Mouse (Mus musculus) small intestine, adult 2 months (tissue): ENCODE data around the gene Il12b. TPM values are rescaled to one million over a fixed set of nuclear protein-coding genes. Genes with fewer than 3 reads are reported as not detected.

ENCODE experiments used
- H3K27ac ChIP-seq: fragments of 200-500 bp; 2 replicates; pipeline ENCODE4 v1.5.1; 2012; ENCODE audit warnings: low read depth, low read length, control low read depth, inconsistent platforms; ENCODE audit not compliant: insufficient read depth
- H3K27me3 ChIP-seq: fragments of 200-500 bp; 2 replicates; pipeline ENCODE4 v1.6.1; 2012; ENCODE audit warnings: mild to moderate bottlenecking, moderate library complexity, low read length, inconsistent platforms; ENCODE audit not compliant: control insufficient read depth, insufficient read depth
- H3K36me3 ChIP-seq: fragments of 200-500 bp; 2 replicates; pipeline ENCODE4 v1.6.1; 2012; ENCODE audit warnings: mild to moderate bottlenecking, low read length, control low read depth, inconsistent platforms; ENCODE audit not compliant: control insufficient read depth, insufficient read depth
- H3K4me1 ChIP-seq: fragments of 200-500 bp; 2 replicates; pipeline ENCODE4 v1.6.1; 2012; ENCODE audit warnings: low read length, inconsistent platforms, mixed read lengths; ENCODE audit not compliant: control insufficient read depth, insufficient read depth, insufficient read length
- H3K4me3 ChIP-seq: fragments of 200-500 bp; 2 replicates; pipeline ENCODE4 v1.5.1; 2012; ENCODE audit warnings: low read depth, mild to moderate bottlenecking, control low read depth, inconsistent platforms, low read length, moderate library complexity
- CTCF ChIP-seq: fragments of 200-500 bp; IDR thresholded peaks from 2 replicates; pipeline ENCODE4 v1.5.1; 2012; ENCODE audit warnings: low read depth, mild to moderate bottlenecking, control low read depth, inconsistent platforms, low read length, moderate library complexity, mixed read lengths; ENCODE audit not compliant: insufficient replicate concordance, insufficient read length; ENCODE audit errors: extremely low read depth
- POLR2A ChIP-seq: fragments of 200-500 bp; IDR thresholded peaks from 2 replicates; pipeline ENCODE4 v1.6.1; 2012; ENCODE audit warnings: low read depth, mild to moderate bottlenecking, control low read depth, inconsistent platforms, low read length, moderate library complexity
- WGBS: fragments of 180-500 bp; shearing (Covaris S2); methylation state at CpG from one replicate; pipeline ENCODE4 v1.1.7; 2018; 5-methylcytosine and 5-hydroxymethylcytosine counted together
- polyA plus RNA-seq: library from polyadenylated mRNA; depleted of rRNA; stranded (reverse); fragments of >200 nt; gene quantifications from 2 replicates; pipeline ENCODE4 v1.2.3, GENCODE M21; 2012; rRNA removed

Il12b gene
- not detected in 2 replicates for polyA plus RNA-seq

DNA sequence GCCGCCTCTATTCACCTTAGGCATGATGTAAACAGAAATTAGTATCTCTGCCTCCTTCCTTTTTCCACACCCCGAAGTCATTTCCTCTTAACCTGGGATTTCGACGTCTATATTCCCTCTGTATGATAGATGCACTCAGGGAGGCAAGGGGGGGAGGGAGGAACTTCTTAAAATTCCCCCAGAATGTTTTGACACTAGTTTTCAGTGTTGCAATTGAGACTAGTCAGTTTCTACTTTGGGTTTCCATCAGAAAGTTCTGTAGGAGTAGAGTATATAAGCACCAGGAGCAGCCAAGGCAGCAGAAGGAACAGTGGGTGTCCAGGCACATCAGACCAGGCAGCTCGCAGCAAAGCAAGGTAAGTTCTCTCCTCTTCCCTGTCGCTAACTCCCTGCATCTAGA, at the start of gene Il12b:
Gene Il12b (plus strand): TSS at position 301 of the 400 bp plus-strand sequence.
- Histone ChIP-seq H3K27me3 (no peaks in the 10 kb centered on the region), H3K36me3 (no peaks in the 10 kb centered on the region), H3K4me3 (peak within 1 kb of the TSS; percentile 38), H3K27ac (no peak within 1 kb of the TSS), H3K4me1 (no peaks in the 10 kb centered on the region; the same call in 1 of the 2 replicates)
- TF ChIP-seq POLR2A = no peak
- no peak for TF ChIP-seq CTCF
- 64% methylated on average over 6 of the region's 6 CpGs for WGBS

GRCm38 (mm10) chr11:44354860-44355470, 44.9 kb upstream of the Il12b start:
- TF ChIP-seq CTCF (no peak), POLR2A (no peak)
- Histone ChIP-seq H3K27ac (no peak overlapping the region), H3K4me3 (no peak overlapping the region), H3K4me1 (no peaks in the 10 kb centered on the region), H3K27me3 (no peaks in the 10 kb centered on the region), H3K36me3 (no peaks in the 10 kb centered on the region)
- WGBS = 76% methylated on average over 8 of the region's 8 CpGs

DNA sequence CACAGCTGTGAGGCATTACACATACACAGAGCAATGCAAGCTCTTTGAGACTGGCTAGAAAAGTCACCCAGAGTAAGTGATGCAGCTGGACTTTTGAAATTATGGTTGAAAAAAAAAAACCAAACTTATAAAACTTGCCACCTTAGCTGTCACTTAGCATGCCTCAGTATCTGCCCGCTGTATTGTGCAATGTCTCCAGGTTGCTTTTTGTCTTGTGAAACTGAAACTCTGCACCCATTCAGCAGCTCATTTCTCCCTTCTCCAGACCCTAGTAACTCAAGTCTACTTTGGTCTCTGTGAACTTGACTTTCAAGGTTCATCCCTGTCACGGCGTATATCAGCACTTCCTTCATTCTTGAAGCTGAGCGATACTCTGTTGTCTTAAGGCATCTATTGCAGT, 43.7 kb upstream of the Il12b start:
- 67% methylated on average over 4 of the region's 4 CpGs for WGBS
- Histone ChIP-seq H3K27me3 (no peaks in the 10 kb centered on the region), H3K4me1 (no peaks in the 10 kb centered on the region), H3K27ac (no peak overlapping the region), H3K4me3 (no peak overlapping the region), H3K36me3 (no peaks in the 10 kb centered on the region)
- no peak for TF ChIP-seq CTCF

- H3K36me3 ChIP-seq = no peaks in the 10 kb centered on the region
- no peak overlapping the region for H3K27ac ChIP-seq
- H3K27me3 ChIP-seq = no peaks in the 10 kb centered on the region
- TF ChIP-seq POLR2A (no peak), CTCF (no peak)
- no peak overlapping the region for H3K4me3 ChIP-seq
- no peaks in the 10 kb centered on the region for H3K4me1 ChIP-seq
Measured at GRCm38 (mm10) chr11:44364536-44364935, 35.3 kb upstream of the Il12b start.

- Histone ChIP-seq H3K27me3 (no peaks in the 10 kb centered on the region), H3K4me1 (no peaks in the 10 kb centered on the region), H3K36me3 (no peaks in the 10 kb centered on the region), H3K4me3 (no peak overlapping the region), H3K27ac (no peak overlapping the region)
- WGBS = 81% methylated on average over 1 of the region's 1 CpGs
- TF ChIP-seq CTCF (no peak), POLR2A (no peak)
Measured at GRCm38 (mm10) chr11:44367711-44368110, 32.2 kb upstream of the Il12b start.

GRCm38 (mm10) chr11:44372856-44373255, 27.0 kb upstream of the Il12b start:
- WGBS = 70% methylated on average over 6 of the region's 6 CpGs
- Histone ChIP-seq H3K36me3 (no peaks in the 10 kb centered on the region), H3K27me3 (no peaks in the 10 kb centered on the region), H3K4me3 (no peak overlapping the region), H3K27ac (no peak overlapping the region), H3K4me1 (no peaks in the 10 kb centered on the region)
- TF ChIP-seq CTCF (no peak), POLR2A (no peak)

- H3K36me3 ChIP-seq = no peaks in the 10 kb centered on the region
- H3K4me3 ChIP-seq = no peak overlapping the region
- no peaks in the 10 kb centered on the region for H3K4me1 ChIP-seq
- no peaks in the 10 kb centered on the region for H3K27me3 ChIP-seq
- H3K27ac ChIP-seq = no peak overlapping the region
- TF ChIP-seq CTCF (no peak), POLR2A (no peak)
- WGBS = 70% methylated on average over 5 of the region's 5 CpGs
Measured at GRCm38 (mm10) chr11:44377879-44378278, 22.0 kb upstream of the Il12b start.
